24 mouse cellular contexts compared by ENCODE assay signal in genomic region chr14:47741046-47741445, GRCm38 (mm10).
"Had no signal": no experiment of that assay in that cellular context is flagged by ENCODE, and none has a peak within 500 bp of the region (broad histone marks: within the 10 kb centered on the region; RNA-seq: fewer than 3 reads in every experiment).

No protein-coding gene starts in this region.

- H3K9ac ChIP-seq: heart, embryonic 13.5 days; heart, embryonic 15.5 days; hindbrain, embryonic 13.5 days; hindbrain, embryonic 15.5 days; intestine, embryonic 15.5 days; limb, embryonic 12.5 days had no signal

- H3K4me3 ChIP-seq: heart, embryonic 10.5 days; heart, embryonic 13.5 days; heart, embryonic 15.5 days; hindbrain, embryonic 13.5 days; hindbrain, embryonic 15.5 days; intestine, embryonic 15.5 days; layer of hippocampus, adult 2 months; left cerebral cortex, adult 2 months; limb, embryonic 10.5 days; limb, embryonic 12.5 days had no signal

- ATAC-seq: hindbrain, postnatal 0 days; intestine, embryonic 15.5 days; intestine, postnatal 0 days had no signal

- H3K9me3 ChIP-seq: heart, embryonic 10.5 days; heart, embryonic 13.5 days; heart, embryonic 15.5 days; hindbrain, embryonic 13.5 days; hindbrain, embryonic 15.5 days; intestine, embryonic 15.5 days; limb, embryonic 10.5 days; limb, embryonic 12.5 days had no signal

- DNase-seq: gastrocnemius, postnatal 14 days; gastrocnemius, postnatal 36 days; heart, adult 18-20 months; heart, postnatal 14 days; heart, postnatal 36 days; kidney, adult 18-20 months; kidney, adult 8-10 months; kidney, postnatal 10 days; kidney, postnatal 25 days; kidney, postnatal 4 days; liver had no signal

- H3K27ac ChIP-seq: heart, embryonic 10.5 days; heart, embryonic 13.5 days; heart, embryonic 15.5 days; hindbrain, embryonic 13.5 days; hindbrain, embryonic 15.5 days; hindbrain, postnatal 0 days; intestine, embryonic 15.5 days; layer of hippocampus, adult 2 months; left cerebral cortex, adult 2 months; limb, embryonic 10.5 days; limb, embryonic 12.5 days had no signal

- H3K4me2 ChIP-seq: heart, embryonic 13.5 days; heart, embryonic 15.5 days; hindbrain, embryonic 13.5 days; hindbrain, embryonic 15.5 days; intestine, embryonic 15.5 days; limb, embryonic 12.5 days; liver, embryonic 11.5 days had no signal

- H3K4me1 ChIP-seq: hindbrain, embryonic 13.5 days; hindbrain, embryonic 15.5 days had no signal

- H3K27me3 ChIP-seq: heart, embryonic 13.5 days; heart, embryonic 15.5 days; hindbrain, embryonic 13.5 days; hindbrain, embryonic 15.5 days; intestine, embryonic 15.5 days; limb, embryonic 12.5 days had no signal
